Mouse (Mus musculus): Measurements from ENCODE around the gene Inha. TPM values are rescaled to one million over a fixed set of nuclear protein-coding genes. Genes with fewer than 3 reads are reported as not detected.
A peak's percentile ranks its signal among the peaks of the same experiment; 100 is the strongest.

Gene Inha
- polyA plus RNA-seq, 1 experiment from 2014 or later = 13.8 TPM

GRCm38 (mm10) chr1:75533325-75534252, 26.7 kb downstream of the Inha start:
- Histone ChIP-seq H3K27me3 (no peaks in the 10 kb centered on the region), H3K4me1 (no peaks in the 10 kb centered on the region), H3K27ac (replicated peaks) (no peak overlapping the region), H3K9me3 (no peaks in the 10 kb centered on the region), H3K36me3 (peaks cover 16% of the 10 kb centered on the region), H3K4me2 (replicated peaks) (no peak overlapping the region), H3K4me3 (no peak overlapping the region), H3K9ac (replicated peaks) (no peak overlapping the region)
- no peak for ATAC-seq (replicated peaks)
- WGBS = 88% methylated on average over 19 of the region's 19 CpGs

- ATAC-seq (replicated peaks) = no peak
- H3K9me3 ChIP-seq = no peaks in the 10 kb centered on the region
- WGBS = 78% methylated on average over 2 of the region's 2 CpGs
- H3K36me3 ChIP-seq = peaks cover 12% of the 10 kb centered on the region
- no peak overlapping the region for H3K4me3 ChIP-seq
- H3K9ac ChIP-seq (replicated peaks) = no peak overlapping the region
- H3K27me3 ChIP-seq = no peaks in the 10 kb centered on the region
- H3K4me1 ChIP-seq = no peaks in the 10 kb centered on the region
- no peak overlapping the region for H3K27ac ChIP-seq (replicated peaks)
- no peak overlapping the region for H3K4me2 ChIP-seq (replicated peaks)
These were observed 30.7 kb downstream of the Inha start for GRCm38 (mm10) chr1:75537587-75537986.

DNA sequence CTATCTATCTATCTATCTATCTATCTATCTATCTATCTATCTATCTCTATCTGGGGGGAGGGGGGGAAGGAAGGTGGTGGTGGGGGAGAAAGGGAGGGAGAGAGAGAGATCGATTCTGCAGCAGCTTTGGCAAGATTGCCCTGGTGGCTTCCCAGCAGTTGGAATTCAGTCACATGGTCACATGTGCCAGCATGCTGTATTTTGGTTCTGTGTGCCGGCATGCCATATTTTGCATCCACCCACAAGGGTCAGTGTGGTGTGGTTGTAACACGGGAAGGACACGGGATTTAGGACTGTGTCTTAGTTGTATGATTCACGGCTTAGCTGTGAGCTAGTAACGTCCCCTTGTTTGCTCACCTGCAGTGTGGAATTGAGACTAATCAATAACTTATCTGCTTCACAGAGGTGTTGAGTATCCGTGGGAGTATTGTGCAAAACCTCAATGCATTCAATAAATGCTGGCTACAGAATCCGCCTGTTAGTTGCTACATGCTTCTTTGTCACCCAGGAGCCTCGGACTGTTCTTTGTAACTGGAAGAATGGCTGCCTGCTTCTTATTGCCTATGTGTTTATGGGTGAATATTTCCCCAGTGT, 31.8 kb downstream of the Inha start:
- 80% methylated on average over 9 of the region's 9 CpGs for WGBS
- ATAC-seq (replicated peaks) = no peak

GRCm38 (mm10) chr1:75541496-75541895, 34.6 kb downstream of the Inha start:
- Histone ChIP-seq H3K36me3 (no peaks in the 10 kb centered on the region), H3K9ac (replicated peaks) (no peak overlapping the region), H3K27ac (replicated peaks) (no peak overlapping the region), H3K4me1 (peaks cover 5% of the 10 kb centered on the region), H3K27me3 (no peaks in the 10 kb centered on the region), H3K9me3 (no peaks in the 10 kb centered on the region), H3K4me3 (no peak overlapping the region), H3K4me2 (replicated peaks) (no peak overlapping the region)
- no peak for ATAC-seq (replicated peaks)
- 94% methylated on average over 7 of the region's 7 CpGs for WGBS

More for the DNA sequence above, 31.8 kb downstream of the Inha start:
- Histone ChIP-seq H3K4me2 (replicated peaks) (no peak overlapping the region), H3K4me3 (no peak overlapping the region), H3K9me3 (no peaks in the 10 kb centered on the region), H3K36me3 (peaks cover 12% of the 10 kb centered on the region), H3K27ac (replicated peaks) (no peak overlapping the region), H3K9ac (replicated peaks) (no peak overlapping the region), H3K27me3 (no peaks in the 10 kb centered on the region), H3K4me1 (no peaks in the 10 kb centered on the region)

DNA sequence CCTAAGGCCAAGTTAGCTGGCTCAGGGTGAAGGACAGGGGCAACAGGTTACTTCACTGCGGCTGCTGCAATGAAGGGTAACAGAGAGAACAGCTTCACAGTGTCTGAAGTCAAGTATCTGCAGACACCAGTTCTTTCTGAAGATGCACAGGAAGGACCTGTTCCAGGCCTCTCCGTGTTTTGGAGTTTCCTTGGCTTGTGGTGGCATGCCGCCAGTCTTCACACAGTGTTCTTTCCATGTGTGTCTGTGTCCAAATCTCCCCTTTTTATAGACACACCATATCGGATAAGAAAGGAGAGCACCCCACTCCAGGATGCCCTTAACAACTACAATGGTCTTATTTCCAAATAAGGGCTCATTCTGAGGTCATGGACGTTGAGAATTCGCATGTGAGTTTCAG, 37.5 kb downstream of the Inha start:
- Histone ChIP-seq H3K36me3 (no peaks in the 10 kb centered on the region), H3K4me2 (replicated peaks) (no peak overlapping the region), H3K9me3 (no peaks in the 10 kb centered on the region), H3K4me3 (no peak overlapping the region), H3K27ac (replicated peaks) (no peak overlapping the region), H3K9ac (replicated peaks) (no peak overlapping the region), H3K4me1 (peaks cover 17% of the 10 kb centered on the region), H3K27me3 (no peaks in the 10 kb centered on the region)
- 91% methylated on average over 6 of the region's 6 CpGs for WGBS
- no peak for ATAC-seq (replicated peaks)

- WGBS = 1% methylated on average over 50 of the region's 64 CpGs
These were observed 39.4 kb downstream of the Inha start, which contains the start of gene Slc4a3 for GRCm38 (mm10) chr1:75545965-75546956. Slc4a3 (plus strand) TSS chr1:75546266.

DNA sequence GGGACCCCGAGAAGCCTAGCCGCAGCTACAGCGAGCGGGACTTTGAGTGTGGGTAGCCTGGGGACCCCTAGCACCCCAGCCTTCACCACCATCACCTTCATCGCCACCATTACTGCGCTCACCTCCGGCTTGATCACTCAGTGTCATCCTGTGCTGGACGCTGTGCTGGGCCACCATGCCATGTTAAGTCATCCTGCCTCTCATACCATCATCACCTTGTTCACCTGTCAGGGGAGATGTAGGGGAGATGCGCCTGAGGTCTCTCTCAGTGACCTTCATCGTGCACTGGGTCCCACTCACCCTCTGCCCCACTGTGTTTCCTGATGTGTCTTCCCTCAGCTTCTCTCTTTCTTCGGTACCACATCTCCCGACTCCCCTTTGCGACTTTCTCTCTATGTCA, 40.5 kb downstream of the Inha start:
- Histone ChIP-seq H3K27me3 (no peaks in the 10 kb centered on the region), H3K4me3 (peak overlapping the region; percentile 97), H3K4me2 (replicated peaks) (peak overlapping the region; percentile 86), H3K4me1 (peaks cover 17% of the 10 kb centered on the region), H3K9me3 (no peaks in the 10 kb centered on the region), H3K36me3 (peaks cover 15% of the 10 kb centered on the region), H3K9ac (replicated peaks) (no peak overlapping the region), H3K27ac (replicated peaks) (no peak overlapping the region)
- 95% methylated on average over 13 of the region's 13 CpGs for WGBS
- no peak for ATAC-seq (replicated peaks)

More at GRCm38 (mm10) chr1:75545965-75546956, 39.4 kb downstream of the Inha start, which contains the start of gene Slc4a3:
- Histone ChIP-seq H3K9me3 (no peaks in the 10 kb centered on the region), H3K4me3 (peak within 1 kb of the TSS; percentile 97), H3K9ac (replicated peaks) (peak within 1 kb of the TSS; percentile 98), H3K4me1 (peaks cover 17% of the 10 kb centered on the region), H3K27me3 (no peaks in the 10 kb centered on the region), H3K4me2 (replicated peaks) (peak within 1 kb of the TSS; percentile 86), H3K36me3 (peaks cover 9% of the 10 kb centered on the region; the same call in 1 of the 2 replicates), H3K27ac (replicated peaks) (peak within 1 kb of the TSS; percentile 81)
- ATAC-seq (replicated peaks) = peak; percentile 90

GRCm38 (mm10) chr1:75548083-75548482, 41.2 kb downstream of the Inha start:
- no peaks in the 10 kb centered on the region for H3K27me3 ChIP-seq
- H3K4me2 ChIP-seq (replicated peaks) = no peak overlapping the region
- no peaks in the 10 kb centered on the region for H3K9me3 ChIP-seq
- no peak overlapping the region for H3K27ac ChIP-seq (replicated peaks)
- H3K9ac ChIP-seq (replicated peaks) = no peak overlapping the region
- H3K36me3 ChIP-seq = peaks cover 15% of the 10 kb centered on the region
- no peak overlapping the region for H3K4me3 ChIP-seq
- no peak for ATAC-seq (replicated peaks)
- WGBS = 95% methylated on average over 3 of the region's 3 CpGs
- peaks cover 17% of the 10 kb centered on the region for H3K4me1 ChIP-seq

GRCm38 (mm10) chr1:75548871-75549270, 42.0 kb downstream of the Inha start:
- H3K36me3 ChIP-seq = peaks cover 21% of the 10 kb centered on the region
- no peak overlapping the region for H3K4me3 ChIP-seq
- no peak overlapping the region for H3K27ac ChIP-seq (replicated peaks)
- no peak overlapping the region for H3K4me2 ChIP-seq (replicated peaks)
- 88% methylated on average over 17 of the region's 17 CpGs for WGBS
- H3K27me3 ChIP-seq = no peaks in the 10 kb centered on the region
- peaks cover 17% of the 10 kb centered on the region for H3K4me1 ChIP-seq
- H3K9me3 ChIP-seq = no peaks in the 10 kb centered on the region
- H3K9ac ChIP-seq (replicated peaks) = no peak overlapping the region
- ATAC-seq (replicated peaks) = no peak

DNA sequence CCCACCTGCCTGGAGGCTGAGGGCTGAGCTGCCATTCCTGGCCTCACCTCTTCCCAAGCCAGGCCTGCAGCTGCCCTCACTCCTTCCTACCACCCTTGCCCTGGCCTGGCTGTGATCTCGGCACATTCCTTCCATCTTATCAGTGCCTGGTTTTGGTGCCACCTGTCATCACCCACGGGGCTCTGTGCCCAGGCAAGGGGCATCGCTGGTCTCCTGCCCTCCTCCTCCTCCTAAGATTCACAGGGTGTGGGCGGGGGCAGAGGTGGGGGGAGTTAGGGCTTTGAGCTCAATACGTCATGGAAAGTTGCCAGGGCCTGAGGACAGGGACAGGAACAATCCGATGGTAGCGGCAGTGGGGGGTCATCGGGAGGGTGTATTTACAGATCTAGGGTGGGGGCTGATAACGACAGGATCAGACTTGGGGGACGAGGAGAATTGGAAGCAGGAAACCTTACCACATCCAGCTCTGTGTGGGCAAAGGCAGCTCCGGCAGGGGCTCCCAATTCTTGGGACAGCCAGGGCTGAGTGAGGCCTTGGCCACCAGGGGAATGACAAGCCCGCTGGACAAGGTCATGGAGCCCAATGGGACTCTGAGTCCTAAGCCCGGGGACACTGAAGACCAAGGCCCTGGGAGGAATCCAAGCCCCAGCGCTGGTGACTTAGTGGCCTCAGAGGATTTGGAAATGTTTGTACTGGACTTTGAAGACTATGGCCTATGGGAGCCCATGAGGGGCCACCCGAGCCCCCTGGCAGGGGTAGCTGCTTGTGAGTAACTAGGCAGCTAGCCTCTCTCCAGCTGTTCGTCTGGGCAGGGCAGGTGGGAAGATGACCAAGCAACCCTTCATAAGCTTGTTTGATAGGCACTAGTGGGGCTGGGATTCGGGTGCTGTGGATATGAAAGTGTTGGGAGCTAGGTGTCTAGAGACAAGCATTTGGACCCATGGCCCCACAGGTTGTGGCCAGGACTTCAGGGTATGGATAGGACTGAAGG, 42.7 kb downstream of the Inha start:
- no peak overlapping the region for H3K4me2 ChIP-seq (replicated peaks)
- ATAC-seq (replicated peaks) = no peak
- H3K4me1 ChIP-seq = peaks cover 17% of the 10 kb centered on the region
- H3K9ac ChIP-seq (replicated peaks) = no peak overlapping the region
- 86% methylated on average over 17 of the region's 17 CpGs for WGBS
- no peak overlapping the region for H3K27ac ChIP-seq (replicated peaks)
- no peaks in the 10 kb centered on the region for H3K9me3 ChIP-seq
- H3K27me3 ChIP-seq = no peaks in the 10 kb centered on the region
- H3K4me3 ChIP-seq = no peak overlapping the region
- H3K36me3 ChIP-seq = peaks cover 27% of the 10 kb centered on the region

- H3K9ac ChIP-seq (replicated peaks) = no peak overlapping the region
- H3K4me2 ChIP-seq (replicated peaks) = no peak overlapping the region
- no peaks in the 10 kb centered on the region for H3K27me3 ChIP-seq
- no peak overlapping the region for H3K27ac ChIP-seq (replicated peaks)
- H3K9me3 ChIP-seq = no peaks in the 10 kb centered on the region
- WGBS = 84% methylated on average over 15 of the region's 15 CpGs
- peaks cover 16% of the 10 kb centered on the region for H3K4me1 ChIP-seq
- H3K36me3 ChIP-seq = peaks cover 35% of the 10 kb centered on the region
- H3K4me3 ChIP-seq = no peak overlapping the region
- ATAC-seq (replicated peaks) = no peak
These were observed 43.7 kb downstream of the Inha start for GRCm38 (mm10) chr1:75550586-75550985.
